Mouse (Mus musculus) C2C12 (cell line): ENCODE data around the gene Upf2. TPM values are rescaled to one million over a fixed set of nuclear protein-coding genes. Genes with fewer than 3 reads are reported as not detected.

Source experiments
- H3K27me3 ChIP-seq: one replicate; pipeline ENCODE4 v1.6.1; 2011; ENCODE audit not compliant: control insufficient read depth, insufficient read depth, insufficient read length
- H3K36me3 ChIP-seq: one replicate; pipeline ENCODE4 v1.6.1; 2011; ENCODE audit not compliant: control insufficient read depth, insufficient read depth
- H3K4me3 ChIP-seq: one replicate; pipeline ENCODE4 v1.5.1; 2011; ENCODE audit warnings: mild to moderate bottlenecking, control low read depth; ENCODE audit not compliant: poor library complexity, insufficient read depth, severe bottlenecking
- H3K79me2 ChIP-seq: one replicate; pipeline ENCODE4 v1.6.1; 2011; ENCODE audit not compliant: control insufficient read depth, insufficient read depth
- H3K79me3 ChIP-seq: one replicate; pipeline ENCODE4 v1.6.1; 2011; ENCODE audit warnings: low read depth, control low read depth
- H3ac ChIP-seq: one replicate; pipeline ENCODE3; 2011; ENCODE audit warnings: low read depth; ENCODE audit not compliant: control insufficient read depth, insufficient read length
- CEBPB ChIP-seq: IDR thresholded peaks from one replicate; pipeline ENCODE4 v1.6.1; 2011; ENCODE audit warnings: low read depth, mild to moderate bottlenecking, control low read depth, moderate library complexity
- CTCF ChIP-seq: IDR thresholded peaks from one replicate; pipeline ENCODE4 v1.5.1; 2011; ENCODE audit not compliant: control insufficient read depth, insufficient read depth, insufficient read length
- FOSL1 ChIP-seq: IDR thresholded peaks from one replicate; pipeline ENCODE4 v1.8.0; 2011; ENCODE audit warnings: mild to moderate bottlenecking, low read length; ENCODE audit not compliant: poor library complexity, insufficient read depth, severe bottlenecking
- MAX ChIP-seq: IDR thresholded peaks from one replicate; pipeline ENCODE4 v1.6.1; 2011; ENCODE audit warnings: mild to moderate bottlenecking, control low read depth
- MYOD1 ChIP-seq: IDR thresholded peaks from one replicate; pipeline ENCODE4 v1.6.1; 2011; ENCODE audit warnings: low read depth; ENCODE audit not compliant: control insufficient read depth, insufficient read length
- MYOG ChIP-seq: IDR thresholded peaks from one replicate; pipeline ENCODE4 v1.6.1; 2011; ENCODE audit not compliant: control insufficient read depth, insufficient read length; ENCODE audit errors: extremely low read depth
- USF1 ChIP-seq: IDR thresholded peaks from one replicate; pipeline ENCODE4 v1.6.1; 2011; ENCODE audit warnings: low read depth, mild to moderate bottlenecking, control low read depth, moderate library complexity
- polyA plus RNA-seq: library from polyadenylated mRNA; unstranded; fragments of >200 nt; fragmentation: generic; extraction: Trizol; gene quantifications from one replicate; pipeline ENCODE4 v1.2.1, GENCODE M21; 2012; ENCODE audit warnings: missing spikeins

Gene Upf2
- polyA plus RNA-seq, 1 experiment = 5.1 TPM

DNA sequence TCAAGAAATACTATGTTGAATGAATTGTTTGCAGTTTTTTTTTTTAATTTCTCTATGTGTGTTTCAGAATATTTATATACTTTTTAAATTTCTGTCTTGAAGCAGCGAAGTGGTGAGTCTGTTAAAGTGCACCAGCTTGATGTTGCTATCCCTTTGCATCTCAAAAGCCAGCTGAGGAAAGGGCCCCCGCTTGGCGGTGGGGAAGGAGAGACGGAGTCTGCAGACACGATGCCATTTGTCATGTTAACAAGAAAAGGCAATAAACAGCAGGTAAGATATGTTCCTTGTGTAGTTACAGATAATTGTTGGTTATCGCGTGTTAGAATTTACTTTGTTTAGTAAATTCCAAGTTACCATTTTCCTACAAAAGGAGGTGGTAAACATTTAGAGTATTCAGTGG, 95.5 kb downstream of the Upf2 start:
- H3K27me3 ChIP-seq = no peaks in the 10 kb centered on the region
- H3K4me3 ChIP-seq = no peak overlapping the region
- TF ChIP-seq CTCF (no peak), MYOG (no peak), MYOD1 (no peak), MAX (no peak), CEBPB (no peak), USF1 (no peak), FOSL1 (no peak)
- no peaks in the 10 kb centered on the region for H3K79me2 ChIP-seq
- H3ac ChIP-seq = no peak overlapping the region
- H3K79me3 ChIP-seq = no peaks in the 10 kb centered on the region
- peaks cover 59% of the 10 kb centered on the region for H3K36me3 ChIP-seq

GRCm38 (mm10) chr2:6048570-6048969, 97.3 kb downstream of the Upf2 start:
- no peaks in the 10 kb centered on the region for H3K79me3 ChIP-seq
- no peak overlapping the region for H3ac ChIP-seq
- TF ChIP-seq MAX (no peak), CEBPB (no peak), CTCF (no peak), MYOD1 (no peak), MYOG (no peak), USF1 (no peak), FOSL1 (no peak)
- H3K79me2 ChIP-seq = no peaks in the 10 kb centered on the region
- H3K27me3 ChIP-seq = no peaks in the 10 kb centered on the region
- H3K36me3 ChIP-seq = peaks cover 72% of the 10 kb centered on the region
- H3K4me3 ChIP-seq = no peak overlapping the region

- Histone ChIP-seq H3K79me2 (no peaks in the 10 kb centered on the region), H3K27me3 (no peaks in the 10 kb centered on the region), H3ac (no peak overlapping the region), H3K79me3 (no peaks in the 10 kb centered on the region), H3K4me3 (no peak overlapping the region), H3K36me3 (peaks cover 69% of the 10 kb centered on the region)
- TF ChIP-seq FOSL1 (no peak), USF1 (no peak), CEBPB (no peak), MYOG (no peak), MYOD1 (no peak), CTCF (no peak), MAX (no peak)
These were observed 97.7 kb downstream of the Upf2 start for GRCm38 (mm10) chr2:6049018-6049417.

DNA sequence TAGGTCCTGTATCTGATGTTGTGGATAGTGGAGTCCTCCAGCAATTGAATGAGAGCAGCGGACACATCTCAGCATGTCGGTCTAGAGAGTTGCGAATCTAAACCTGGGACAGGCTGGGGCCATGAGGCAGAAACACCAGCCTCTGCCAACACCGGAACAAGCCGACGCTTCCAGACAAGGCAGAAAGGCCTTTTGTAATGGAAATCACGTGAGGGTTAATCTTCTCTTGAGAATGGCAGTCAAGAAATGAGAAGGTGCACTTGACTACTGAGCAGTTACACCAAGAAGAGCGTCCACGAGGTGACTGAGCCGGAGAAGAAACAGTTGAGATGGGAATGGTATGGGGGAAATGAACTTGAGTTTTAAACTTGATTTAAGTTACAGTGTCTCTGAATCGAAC, 104.2 kb downstream of the Upf2 start:
- H3K27me3 ChIP-seq = no peaks in the 10 kb centered on the region
- no peak for TF ChIP-seq MAX
- TF ChIP-seq CTCF = no peak
- TF ChIP-seq USF1 = no peak
- no peak for TF ChIP-seq FOSL1
- TF ChIP-seq CEBPB = no peak
- TF ChIP-seq MYOG = no peak
- no peak for TF ChIP-seq MYOD1
- H3ac ChIP-seq = no peak overlapping the region
- no peaks in the 10 kb centered on the region for H3K79me3 ChIP-seq
- peaks cover 55% of the 10 kb centered on the region for H3K36me3 ChIP-seq
- no peak overlapping the region for H3K4me3 ChIP-seq
- H3K79me2 ChIP-seq = no peaks in the 10 kb centered on the region

- Histone ChIP-seq H3K4me3 (no peak overlapping the region), H3K36me3 (peaks cover 46% of the 10 kb centered on the region), H3K79me3 (no peaks in the 10 kb centered on the region), H3K27me3 (no peaks in the 10 kb centered on the region), H3ac (no peak overlapping the region), H3K79me2 (no peaks in the 10 kb centered on the region)
- TF ChIP-seq FOSL1 (no peak), CEBPB (no peak), MYOD1 (no peak)
These were observed 105.2 kb downstream of the Upf2 start for GRCm38 (mm10) chr2:6056518-6056917.

DNA sequence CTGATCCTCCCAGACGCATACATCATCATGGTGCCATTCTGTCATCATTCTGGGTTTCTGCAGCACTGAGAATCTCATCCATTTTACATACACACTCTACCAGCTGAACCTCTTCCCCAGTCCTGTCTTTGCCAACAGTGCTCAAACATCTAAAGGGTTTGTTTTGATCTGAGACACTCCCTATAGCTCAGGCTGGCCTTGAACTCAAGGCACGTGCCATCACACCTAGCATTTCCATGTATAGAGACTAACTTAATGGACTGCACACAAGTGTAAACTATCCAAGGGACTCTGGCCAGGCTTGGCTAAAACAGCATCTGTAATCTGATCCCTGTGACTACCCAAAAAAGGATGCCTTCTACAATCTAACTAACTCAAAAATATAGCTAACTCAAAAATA, 108.0 kb downstream of the Upf2 start:
- TF ChIP-seq MYOD1 (no peak), MYOG (no peak), USF1 (no peak), CEBPB (no peak), MAX (no peak), FOSL1 (no peak), CTCF (no peak)
- no peaks in the 10 kb centered on the region for H3K79me2 ChIP-seq
- H3ac ChIP-seq = no peak overlapping the region
- H3K4me3 ChIP-seq = no peak overlapping the region
- H3K27me3 ChIP-seq = no peaks in the 10 kb centered on the region
- H3K79me3 ChIP-seq = no peaks in the 10 kb centered on the region
- peaks cover 22% of the 10 kb centered on the region for H3K36me3 ChIP-seq
